Mouse (Mus musculus) embryonic fibroblast, embryonic 13.5 days (primary cell): ENCODE results near the gene Slc25a39. TPM values are rescaled to one million over a fixed set of nuclear protein-coding genes. Genes with fewer than 3 reads are reported as not detected.
A peak's percentile ranks its signal among the peaks of the same experiment; 100 is the strongest.

Experiments used
- H3K27ac ChIP-seq: 2 replicates; pipeline ENCODE4 v1.5.1; 2012; ENCODE audit warnings: low read length, control low read depth, inconsistent platforms; ENCODE audit not compliant: insufficient read depth
- H3K4me1 ChIP-seq: 2 replicates; pipeline ENCODE4 v1.6.1; 2011; ENCODE audit warnings: low read length; ENCODE audit not compliant: control insufficient read depth, insufficient read depth
- H3K4me3 ChIP-seq: 2 replicates; pipeline ENCODE4 v1.5.1; 2011; ENCODE audit warnings: mild to moderate bottlenecking, control low read depth, low read length; ENCODE audit not compliant: insufficient read depth
- CTCF ChIP-seq: IDR thresholded peaks from 2 replicates; pipeline ENCODE4 v1.5.1; 2011; ENCODE audit warnings: mild to moderate bottlenecking, control low read depth, low read length, moderate library complexity, borderline replicate concordance; ENCODE audit not compliant: insufficient read depth
- POLR2A ChIP-seq: IDR thresholded peaks from 2 replicates; pipeline ENCODE4 v1.6.1; 2011; ENCODE audit warnings: low read depth, mild to moderate bottlenecking, control low read depth, low read length, moderate library complexity
- polyA plus RNA-seq: library from polyadenylated mRNA; stranded (reverse); fragments of >200 nt; gene quantifications from 2 replicates; pipeline ENCODE4 v1.2.4, GENCODE M21; 2011; ENCODE audit warnings: low read depth; ENCODE audit not compliant: missing spikeins, insufficient read length

Slc25a39 gene
- polyA plus RNA-seq, 1 experiment = 174 TPM

GRCm38 (mm10) chr11:102445264-102445890, 37.6 kb upstream of the Slc25a39 start:
- Histone ChIP-seq H3K27ac (no peak overlapping the region), H3K4me1 (no peaks in the 10 kb centered on the region), H3K4me3 (no peak overlapping the region)
- TF ChIP-seq CTCF = no peak
- no peak for TF ChIP-seq POLR2A

- TF ChIP-seq CTCF (no peak), POLR2A (no peak)
These were observed 37.0 kb upstream of the Slc25a39 start for GRCm38 (mm10) chr11:102444781-102445180.

GRCm38 (mm10) chr11:102444321-102444720, 36.6 kb upstream of the Slc25a39 start:
- Histone ChIP-seq H3K4me3 (no peak overlapping the region), H3K27ac (no peak overlapping the region), H3K4me1 (no peaks in the 10 kb centered on the region)
- no peak for TF ChIP-seq CTCF
- no peak for TF ChIP-seq POLR2A

More at GRCm38 (mm10) chr11:102444781-102445180, 37.0 kb upstream of the Slc25a39 start:
- H3K4me3 ChIP-seq = no peak overlapping the region
- no peaks in the 10 kb centered on the region for H3K4me1 ChIP-seq
- no peak overlapping the region for H3K27ac ChIP-seq

- H3K4me1 ChIP-seq = no peaks in the 10 kb centered on the region
- TF ChIP-seq POLR2A (no peak), CTCF (no peak)
- no peak overlapping the region for H3K4me3 ChIP-seq
- H3K27ac ChIP-seq = no peak overlapping the region
These were observed 36.0 kb upstream of the Slc25a39 start for GRCm38 (mm10) chr11:102443740-102444139.

GRCm38 (mm10) chr11:102442089-102442488, 34.3 kb upstream of the Slc25a39 start:
- Histone ChIP-seq H3K4me3 (no peak overlapping the region), H3K4me1 (no peaks in the 10 kb centered on the region), H3K27ac (no peak overlapping the region)
- TF ChIP-seq CTCF (no peak), POLR2A (no peak)

GRCm38 (mm10) chr11:102441434-102441833, 33.7 kb upstream of the Slc25a39 start:
- no peak for TF ChIP-seq POLR2A
- no peak for TF ChIP-seq CTCF
- Histone ChIP-seq H3K4me3 (no peak overlapping the region), H3K4me1 (peaks cover 2% of the 10 kb centered on the region; the same call in 1 of the 2 replicates), H3K27ac (no peak overlapping the region)

- no peak for TF ChIP-seq CTCF
- TF ChIP-seq POLR2A = no peak
- H3K4me3 ChIP-seq = no peak overlapping the region
- no peak overlapping the region for H3K27ac ChIP-seq
- H3K4me1 ChIP-seq = peaks cover 7% of the 10 kb centered on the region
These were observed 32.5 kb upstream of the Slc25a39 start for GRCm38 (mm10) chr11:102440255-102440654.

GRCm38 (mm10) chr11:102439093-102440082, 31.6 kb upstream of the Slc25a39 start:
- TF ChIP-seq CTCF (no peak), POLR2A (no peak)
- Histone ChIP-seq H3K27ac (no peak overlapping the region), H3K4me3 (no peak overlapping the region), H3K4me1 (peaks cover 7% of the 10 kb centered on the region)

- TF ChIP-seq POLR2A = no peak
- peak; percentile 55 for TF ChIP-seq CTCF
- Histone ChIP-seq H3K27ac (no peak overlapping the region), H3K4me3 (0 out of 2 replicates have a peak overlapping the region, but pooled peaks have one; percentile 6)
These were observed 30.7 kb upstream of the Slc25a39 start for GRCm38 (mm10) chr11:102438212-102439092.

More at GRCm38 (mm10) chr11:102438212-102439092, 30.7 kb upstream of the Slc25a39 start:
- H3K4me1 ChIP-seq = peaks cover 7% of the 10 kb centered on the region
